Mouse (Mus musculus) kidney, adult 2 months (tissue): ENCODE results near the gene Tbxas1.

Experiments used
- CTCF ChIP-seq: fragments of 200-500 bp; conservative IDR thresholded peaks from 2 replicates; pipeline ENCODE4 v1.5.1; 2011; ENCODE audit warnings: low read depth, mild to moderate bottlenecking, control low read depth, low read length, moderate library complexity, mixed read lengths; ENCODE audit not compliant: insufficient read depth, insufficient read length
- POLR2A ChIP-seq: fragments of 200-500 bp; IDR thresholded peaks from one replicate; pipeline ENCODE4 v1.6.1; 2011; ENCODE audit warnings: low read depth, low read length, control low read depth

DNA sequence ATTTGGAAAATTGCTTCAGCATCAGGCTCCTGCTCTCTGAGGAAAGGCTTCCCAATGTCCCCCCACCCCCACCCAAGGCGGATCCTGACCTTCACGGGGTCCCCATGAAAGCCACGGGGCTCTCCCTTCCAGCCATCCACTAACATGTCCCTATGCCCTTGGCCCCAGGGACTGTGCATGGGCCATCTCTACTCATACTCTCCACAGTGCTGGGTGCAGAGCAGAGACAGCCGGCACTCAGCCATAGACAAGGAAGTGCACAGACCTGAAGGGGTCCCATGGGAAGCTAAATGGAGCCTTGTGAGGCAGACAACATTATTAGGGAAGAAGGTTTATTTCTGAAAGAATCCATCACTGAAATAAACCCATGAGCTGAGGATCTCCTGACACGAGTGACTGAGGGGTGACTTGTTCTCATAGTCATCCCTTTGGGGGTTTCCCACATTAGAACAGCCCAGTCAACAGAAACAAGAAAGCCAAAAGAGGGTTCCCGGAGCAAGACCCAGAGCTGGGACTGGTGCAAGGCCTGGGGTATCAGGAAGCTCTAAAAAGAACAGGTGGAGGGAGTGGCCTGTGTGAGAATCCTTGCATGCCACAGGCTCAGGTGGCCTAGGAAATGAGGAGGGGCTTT is 179.8 kb downstream of the Tbxas1 start:
- no peak for TF ChIP-seq CTCF
- TF ChIP-seq POLR2A, result no peak
